Mouse (Mus musculus) neutrophil, adult 83 days (primary cell): ENCODE measurements around the gene Tmem198. TPM values are rescaled to one million over a fixed set of nuclear protein-coding genes. Genes with fewer than 3 reads are reported as not detected.

Experiments used
- total RNA-seq, 2 experiments: library from RNA; stranded (reverse); gene quantifications; one replicate each; pipeline ENCODE4 v1.2.4; 2023

Tmem198 gene
- total RNA-seq, result not detected

DNA sequence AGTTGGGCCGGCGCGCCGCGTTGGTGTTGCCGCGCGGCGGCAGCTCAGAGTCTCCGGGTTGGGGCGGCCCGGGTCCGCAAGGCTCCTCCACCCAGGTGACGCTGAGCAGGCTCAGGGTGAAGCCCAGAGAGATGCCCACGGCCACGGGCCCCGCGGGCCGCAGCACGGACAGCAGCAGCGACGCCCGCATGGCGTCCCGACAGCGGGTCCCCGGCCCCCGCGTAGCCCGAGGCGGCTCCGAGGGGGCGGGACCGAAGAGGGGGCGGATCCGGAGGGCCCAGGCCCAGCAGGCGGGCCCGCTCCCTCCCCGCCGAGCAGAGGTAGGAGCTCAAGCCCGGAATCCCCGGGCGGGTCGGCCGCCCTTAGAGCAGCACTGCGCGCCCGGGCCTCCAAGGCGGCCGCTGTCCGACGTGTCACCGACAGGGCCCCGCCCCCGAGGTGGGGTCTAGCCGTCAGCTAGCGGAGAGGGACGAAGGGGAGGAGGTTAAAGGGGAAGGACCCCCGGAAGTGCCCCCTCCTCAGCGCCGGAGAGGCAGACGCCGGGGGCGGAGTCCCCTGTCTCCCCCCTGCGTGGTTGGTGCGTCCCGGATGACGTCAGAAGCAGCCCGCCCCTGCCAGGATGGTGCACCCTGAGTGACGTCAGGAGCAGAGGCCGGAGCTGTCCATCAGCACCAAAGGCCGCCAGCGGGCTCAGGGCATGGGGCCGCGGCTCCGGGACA lies at the start of gene Tmem198, which contains the start of gene Chpf:
Gene Tmem198, plus strand, starts transcription at position 617 of the 719 bp plus-strand sequence.
Gene Chpf, minus strand, starts transcription at position 392 of the 719 bp plus-strand sequence.

DNA sequence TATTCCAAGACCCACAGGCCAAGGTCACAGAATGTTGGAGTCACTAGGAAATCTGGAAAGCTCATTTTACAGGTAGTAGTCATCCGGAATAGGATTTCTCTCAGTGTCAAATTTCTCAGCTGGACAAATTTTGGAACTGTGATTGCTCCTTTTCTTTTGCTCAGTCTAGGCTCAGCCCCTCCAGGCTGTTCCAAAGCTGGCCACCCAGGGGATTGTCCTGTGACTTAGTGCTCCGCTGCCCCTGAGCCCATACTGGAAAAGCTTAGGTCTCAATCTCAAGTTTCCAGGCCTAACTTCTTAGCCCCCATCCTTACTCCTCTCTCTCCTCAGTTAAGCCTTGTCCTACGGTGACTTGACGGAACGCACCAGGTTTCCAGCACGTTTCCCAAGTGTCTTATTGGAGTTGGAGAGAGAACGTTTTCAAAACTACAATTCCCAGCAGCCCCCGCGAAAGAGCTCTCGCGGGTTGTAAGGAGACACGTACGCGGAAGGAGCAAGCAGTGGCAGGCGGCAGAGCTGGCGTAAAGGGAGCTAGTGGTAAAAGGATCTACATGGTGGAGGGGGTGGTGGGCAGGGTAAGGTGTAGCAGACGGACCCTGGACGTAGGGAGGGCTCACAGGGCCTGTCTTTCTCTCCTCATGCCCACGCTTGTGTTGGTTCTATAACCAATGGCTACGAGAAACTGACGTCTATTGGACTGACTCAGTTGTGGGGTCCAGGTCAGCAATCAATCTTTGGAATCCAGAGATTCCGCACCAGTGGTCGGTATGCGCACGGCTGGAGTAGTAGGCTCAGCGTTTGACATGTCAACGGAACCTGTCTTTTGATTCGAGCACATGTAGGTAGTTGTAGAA lies 43.6 kb upstream of the Tmem198 start, which contains the start of gene Gmppa:
Gene Gmppa, plus strand, starts transcription at position 456 of the 854 bp plus-strand sequence.

DNA sequence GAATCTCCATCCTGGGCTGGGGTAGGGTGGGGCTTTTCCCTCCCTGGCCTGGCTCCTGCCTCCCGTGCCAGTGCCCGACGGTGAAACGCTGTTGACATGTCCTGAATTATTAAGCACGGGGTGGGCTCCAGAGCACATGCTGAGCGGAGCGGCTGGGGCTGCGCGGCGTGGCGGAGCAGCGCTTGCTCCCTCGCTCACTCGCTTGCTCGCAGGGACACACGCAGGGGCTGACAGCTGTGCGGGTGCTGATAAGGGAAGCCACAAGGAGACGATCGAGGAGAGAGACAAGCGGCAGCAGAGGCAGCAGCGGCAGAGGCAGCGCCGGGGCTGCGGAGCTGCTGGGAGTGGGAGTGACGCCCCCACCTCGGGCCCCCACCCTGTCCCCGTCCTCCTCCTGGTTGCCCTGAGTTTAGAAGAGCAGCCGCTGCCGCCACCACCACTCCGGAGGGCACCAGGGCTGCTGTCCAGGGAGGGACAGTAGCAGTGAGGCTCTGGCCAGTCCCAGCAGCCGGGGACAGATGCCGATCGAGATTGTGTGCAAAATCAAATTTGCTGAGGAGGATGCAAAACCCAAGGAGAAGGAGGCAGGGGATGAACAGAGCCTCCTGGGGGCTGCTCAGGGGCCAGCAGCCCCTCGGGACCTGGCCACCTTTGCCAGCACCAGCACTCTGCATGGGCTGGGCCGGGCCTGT lies 28.9 kb upstream of the Tmem198 start, which contains the start of gene Asic4:
Gene Asic4, plus strand, starts transcription at position 123 of the 692 bp plus-strand sequence.

DNA sequence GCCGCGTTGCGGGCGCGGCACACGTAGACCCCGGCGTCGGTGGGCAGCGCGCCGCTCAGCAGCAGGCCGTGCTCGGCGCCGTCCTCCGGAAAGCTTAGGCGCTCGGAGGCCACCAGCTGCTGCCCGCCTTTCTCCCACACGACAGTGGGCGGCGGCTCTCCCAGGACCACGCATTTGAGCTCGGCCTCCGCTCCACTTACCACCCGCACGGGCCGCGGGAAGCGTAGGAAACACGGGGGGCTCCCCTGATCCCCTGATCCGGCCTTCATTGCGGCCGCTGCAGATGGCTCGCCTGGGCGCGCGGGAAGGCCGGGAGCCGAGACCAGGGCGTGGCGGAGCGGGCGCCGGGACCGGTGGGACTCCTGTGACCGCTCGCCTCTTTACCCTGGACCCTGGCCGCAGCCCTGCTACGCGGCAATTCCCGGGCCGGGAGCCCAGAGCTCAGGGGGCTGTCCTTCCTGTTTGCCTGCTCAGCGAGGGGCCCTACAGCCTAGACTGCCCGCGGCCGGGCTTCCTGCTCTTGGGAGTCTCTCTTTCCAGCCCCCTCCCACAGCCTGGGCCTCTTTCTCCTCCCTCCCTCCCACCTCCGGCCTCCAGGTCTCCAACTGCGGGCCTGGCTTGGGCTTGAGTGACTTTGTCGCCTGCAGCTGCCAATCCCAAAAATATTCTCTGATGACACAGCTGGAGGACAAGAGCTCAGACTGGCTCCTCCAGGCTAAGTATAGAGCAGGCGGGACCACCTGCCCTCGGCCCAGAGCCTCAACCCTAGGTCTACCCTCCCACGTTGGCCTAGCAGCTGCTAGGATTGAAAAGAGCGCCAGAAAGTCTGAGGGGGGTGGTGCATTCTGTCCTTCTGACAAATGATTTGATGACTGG lies 26.9 kb downstream of the Tmem198 start, which contains the start of gene Obsl1:
Gene Obsl1, minus strand, starts transcription at position 497 of the 876 bp plus-strand sequence.

DNA sequence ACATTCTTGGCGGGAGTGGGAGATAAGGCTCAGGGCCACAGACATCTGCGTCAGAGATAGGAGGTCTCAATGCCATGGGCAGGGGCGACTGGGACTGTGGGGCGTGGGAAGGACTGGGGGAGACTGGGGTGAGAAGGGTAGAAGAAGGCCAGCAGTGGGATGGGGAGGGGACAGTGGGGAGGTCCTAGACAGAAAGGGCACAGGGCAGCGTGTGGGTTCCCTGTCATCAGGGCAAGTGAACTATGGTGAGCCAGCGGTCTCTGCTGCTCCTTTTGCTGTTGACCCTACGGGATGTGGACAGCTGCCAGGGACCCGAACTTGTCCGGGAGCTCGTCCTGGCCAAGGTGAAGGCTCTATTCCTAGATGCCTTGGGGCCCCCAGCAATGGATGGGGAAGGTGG lies 27.7 kb downstream of the Tmem198 start, which contains the start of gene Inha:
Gene Inha, plus strand, starts transcription at position 72 of the 400 bp plus-strand sequence.

DNA sequence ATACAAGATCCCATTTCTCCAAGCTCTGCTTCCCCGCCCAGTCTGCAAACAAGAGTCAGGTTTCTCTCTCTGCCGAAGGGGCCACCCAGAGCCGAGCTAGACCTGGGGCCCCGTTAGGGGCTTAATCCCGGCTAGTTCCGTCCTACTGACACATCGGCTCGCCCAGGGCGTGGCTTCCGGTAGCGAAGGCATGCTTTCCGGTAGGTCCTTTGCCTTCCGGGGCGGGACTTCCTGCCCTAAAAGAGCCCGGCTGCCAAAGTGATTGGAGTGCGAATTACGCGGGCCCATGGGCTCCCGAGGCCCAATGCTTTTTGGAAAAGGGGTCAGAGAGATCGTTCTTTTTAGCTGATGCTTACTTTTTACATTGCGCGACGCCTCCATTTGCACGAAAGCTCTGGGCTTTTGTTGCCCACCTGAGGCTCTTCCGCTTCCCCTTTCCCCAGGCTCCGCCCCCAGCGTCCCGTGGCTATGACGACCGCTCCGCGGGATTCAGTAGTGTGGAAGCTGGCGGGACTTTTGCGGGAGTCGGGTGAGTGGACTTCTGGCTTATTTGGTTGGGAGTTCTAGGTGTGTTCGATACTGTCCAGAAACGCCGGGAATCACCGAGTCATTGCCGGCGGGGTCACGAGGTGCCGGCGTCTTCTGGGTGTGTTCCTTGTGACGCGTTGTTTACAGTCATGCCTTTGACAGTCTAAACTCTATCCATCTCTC lies 42.1 kb downstream of the Tmem198 start, which contains the start of gene Stk11ip:
Gene Stk11ip, plus strand, starts transcription at position 209 of the 711 bp plus-strand sequence.

Other genes with a start within 250 kb of the Tmem198 start
- gene A630095N17Rik, start 247.4 kb upstream of the Tmem198 start, total RNA-seq, result not detected
- gene Dnajb2, start 243.1 kb upstream of the Tmem198 start, total RNA-seq, result 10 to 100 TPM; 13.0 to 17.9 TPM
- not detected for gene Ptprn, start 215.0 kb upstream of the Tmem198 start, total RNA-seq
- gene Resp18, start 201.1 kb upstream of the Tmem198 start, total RNA-seq, result not detected
- gene Dnpep, start 161.5 kb upstream of the Tmem198 start, total RNA-seq, result 10 to 100 TPM; 26.2 to 31.6 TPM
- under 1 TPM; 0.11 to 0.38 TPM for gene Des, start 119.2 kb upstream of the Tmem198 start, total RNA-seq
- gene Speg, start 104.2 kb upstream of the Tmem198 start, total RNA-seq, result not detected
- gene Gmppa, start 43.6 kb upstream of the Tmem198 start, total RNA-seq, result 10 to 100 TPM; 46.4 to 47.9 TPM
- not detected for gene Asic4, start 29.1 kb upstream of the Tmem198 start, total RNA-seq
- gene Chpf, start 225 bp upstream of the Tmem198 start, total RNA-seq, result 1 to 10 TPM; 1.2 to 1.5 TPM
- gene Obsl1, start 26.9 kb downstream of the Tmem198 start, total RNA-seq, result under 1 TPM in 1 of 2 experiments, not detected in 1; 0.24 TPM
- not detected for gene Inha, start 27.5 kb downstream of the Tmem198 start, total RNA-seq
- 10 to 100 TPM; 32.4 to 36.6 TPM for gene Stk11ip, start 42.0 kb downstream of the Tmem198 start, total RNA-seq
- under 1 TPM in 1 of 2 experiments, not detected in 1; 0.13 TPM for gene Slc4a3, start 66.7 kb downstream of the Tmem198 start, total RNA-seq